Mouse (Mus musculus) heart, embryonic 12.5 days (tissue): ENCODE measurements at regions not wholly inside any gene's neighbourhood (a gene's known extent, or its start where the extent isn't known, plus 50 kb on each side); places are given as distances from the start of the nearest gene placed in this dataset.
"Not testable (repeated sequence)": the region's sequence is repeated elsewhere in the genome, so short reads cannot be mapped to it uniquely, and the experiment has no call there.

Source experiments
- ATAC-seq: fragments of 200-750 bp; cut with Nextera tagmentation; 2 replicates; pipeline ENCODE4 v1.8.0; 2017; ENCODE audit warnings: moderate TSS enrichment, moderate library complexity; ENCODE audit not compliant: insufficient number of reproducible peaks, low FRiP score
- H3K27ac ChIP-seq: fragments of 300-500 bp; sonication (generic); 2 replicates; pipeline ENCODE4 v1.5.1; 2016; ENCODE audit warnings: mild to moderate bottlenecking, moderate library complexity; ENCODE audit not compliant: poor library complexity, severe bottlenecking
- H3K27me3 ChIP-seq: fragments of 300-500 bp; sonication (generic); replicated peaks from 2 replicates; pipeline ENCODE4 v1.6.1; 2016; ENCODE audit warnings: mild to moderate bottlenecking, moderate library complexity
- H3K36me3 ChIP-seq: fragments of 300-500 bp; sonication (generic); 2 replicates; pipeline ENCODE4 v1.6.1; 2016; ENCODE audit warnings: mild to moderate bottlenecking, moderate library complexity
- H3K4me1 ChIP-seq: fragments of 300-500 bp; sonication (generic); replicated peaks from 2 replicates; pipeline ENCODE4 v1.6.1; 2016; ENCODE audit warnings: mild to moderate bottlenecking
- H3K4me2 ChIP-seq: fragments of 300-500 bp; sonication (generic); 2 replicates; pipeline ENCODE4 v1.6.1; 2016; ENCODE audit warnings: mild to moderate bottlenecking, moderate library complexity
- H3K4me3 ChIP-seq: fragments of 300-500 bp; sonication (generic); 2 replicates; pipeline ENCODE4 v1.5.1; 2016; ENCODE audit warnings: mild to moderate bottlenecking
- H3K9ac ChIP-seq: fragments of 300-500 bp; sonication (generic); 2 replicates; pipeline ENCODE4 v1.6.1; 2016; ENCODE audit warnings: mild to moderate bottlenecking, moderate library complexity
- H3K9me3 ChIP-seq: fragments of 300-500 bp; sonication (generic); replicated peaks from 2 replicates; pipeline ENCODE4 v1.6.1; 2016; ENCODE audit warnings: mild to moderate bottlenecking, moderate library complexity
- WGBS: fragments of 180-500 bp; shearing (Covaris S2); methylation state at CpG from one replicate; pipeline ENCODE4 v1.1.7; 2016; 5-methylcytosine and 5-hydroxymethylcytosine counted together

DNA sequence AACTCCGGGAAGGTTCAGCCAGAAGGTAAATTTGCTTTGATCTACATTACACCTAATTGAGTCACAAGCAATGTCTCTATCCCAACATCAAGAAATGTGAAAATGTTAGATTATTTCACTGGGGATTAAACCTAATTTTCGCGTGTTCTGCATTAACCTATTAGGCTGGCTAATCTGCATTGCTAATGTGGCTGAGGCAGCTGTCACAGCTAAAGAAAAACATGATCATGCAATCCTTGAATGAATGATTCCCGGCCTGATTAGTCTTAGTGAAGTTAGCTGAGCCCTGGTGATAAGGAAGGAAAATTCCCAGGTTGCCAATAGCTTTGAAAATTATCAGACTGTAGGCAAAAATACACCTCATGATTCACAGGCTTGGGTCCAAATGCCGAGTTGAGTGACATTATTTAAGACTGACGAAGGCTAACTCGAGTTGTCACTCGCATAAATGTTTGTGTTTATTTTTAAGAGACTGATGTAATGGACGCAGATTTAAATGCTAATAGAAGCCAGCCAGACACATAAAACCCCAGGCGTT is 131.5 kb upstream of the Kiz start:
- no peak for ATAC-seq
- no peak overlapping the region for H3K4me3 ChIP-seq
- 51% methylated on average over 10 of the region's 10 CpGs for WGBS
- no peaks in the 10 kb centered on the region for H3K36me3 ChIP-seq
- H3K9me3 ChIP-seq, result no peaks in the 10 kb centered on the region
- no peaks in the 10 kb centered on the region for H3K27me3 ChIP-seq
- H3K9ac ChIP-seq, result no peak overlapping the region
- H3K4me2 ChIP-seq, result no peak overlapping the region
- no peak overlapping the region for H3K27ac ChIP-seq
- no peaks in the 10 kb centered on the region for H3K4me1 ChIP-seq

DNA sequence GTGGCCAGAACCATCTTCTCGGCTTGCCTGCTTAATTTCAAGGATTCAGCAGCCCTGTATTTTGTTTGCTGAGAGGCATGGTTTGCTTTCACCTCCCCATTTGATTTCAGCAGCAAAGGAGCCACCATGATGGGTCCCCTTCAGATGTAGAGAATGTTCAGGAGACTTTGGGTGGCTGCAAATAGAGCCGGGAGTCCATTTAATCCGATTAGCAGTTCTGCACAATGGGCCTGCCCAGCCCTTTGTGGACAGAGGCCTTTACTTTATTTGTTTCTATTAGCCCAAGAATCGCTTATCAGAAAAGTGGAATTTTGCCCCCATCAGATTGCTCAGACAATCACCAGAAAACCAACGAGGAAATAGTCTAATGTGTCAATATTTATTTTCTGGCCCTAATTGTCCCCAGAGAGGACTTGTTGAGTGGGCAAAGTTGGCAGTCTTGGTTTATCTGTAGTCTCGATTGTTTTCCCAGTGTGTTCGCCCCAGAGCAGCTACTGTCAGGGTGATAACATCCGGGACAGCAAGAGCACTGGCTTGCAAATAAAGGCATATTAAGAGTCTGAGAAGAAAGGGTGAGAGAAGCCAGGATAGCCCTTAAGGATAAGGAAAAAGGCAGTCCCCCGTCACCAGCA is 130.6 kb upstream of the Kiz start:
- Histone ChIP-seq H3K27me3 (no peaks in the 10 kb centered on the region), H3K36me3 (no peaks in the 10 kb centered on the region), H3K9me3 (no peaks in the 10 kb centered on the region), H3K4me2 (no peak overlapping the region), H3K9ac (no peak overlapping the region), H3K27ac (no peak overlapping the region), H3K4me3 (no peak overlapping the region), H3K4me1 (no peaks in the 10 kb centered on the region)
- 24% methylated on average over 9 of the region's 9 CpGs for WGBS
- no peak for ATAC-seq

DNA sequence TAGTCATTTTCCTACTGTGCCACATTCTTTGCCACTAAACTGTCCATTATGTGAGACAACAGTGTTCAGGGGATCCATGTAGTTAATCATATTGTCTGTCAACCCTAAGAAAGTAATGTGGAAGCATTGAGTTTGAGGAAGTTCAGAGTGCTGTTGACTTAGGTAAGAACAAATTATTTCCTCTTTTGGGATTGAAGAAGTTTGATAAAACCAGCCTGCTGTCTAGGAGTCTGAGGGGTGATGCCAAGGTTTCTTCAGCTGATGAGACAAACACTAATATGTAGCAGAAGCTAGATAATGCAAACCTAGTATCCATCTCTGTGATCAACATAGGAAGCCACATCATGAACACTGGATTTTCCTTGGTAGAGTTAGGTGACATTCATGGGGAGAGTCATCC is 127.0 kb upstream of the Kiz start:
- no peak for ATAC-seq
- H3K4me3 ChIP-seq, result no peak overlapping the region
- no peaks in the 10 kb centered on the region for H3K27me3 ChIP-seq
- no peaks in the 10 kb centered on the region for H3K4me1 ChIP-seq
- H3K9ac ChIP-seq, result no peak overlapping the region
- no peak overlapping the region for H3K4me2 ChIP-seq
- no peaks in the 10 kb centered on the region for H3K36me3 ChIP-seq
- H3K9me3 ChIP-seq, result no peaks in the 10 kb centered on the region
- no peak overlapping the region for H3K27ac ChIP-seq

DNA sequence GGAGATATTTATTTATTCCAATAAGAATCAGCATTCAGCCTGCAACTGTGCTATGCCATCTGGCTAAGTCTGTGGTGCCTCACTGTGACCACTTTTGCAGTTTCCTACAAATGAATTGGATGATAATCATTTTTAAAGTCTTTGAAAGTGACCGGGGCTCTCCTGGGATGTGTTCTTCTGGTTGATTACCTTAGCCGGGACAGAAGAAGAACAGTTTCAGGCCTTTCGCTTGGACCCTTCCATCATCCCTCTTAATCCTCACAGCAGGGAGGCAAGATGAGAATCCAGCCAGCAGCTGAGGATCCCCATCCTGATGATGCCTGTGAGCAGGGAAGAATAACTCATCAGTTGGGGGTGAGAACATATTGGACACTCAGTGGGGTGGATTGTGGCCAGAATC is 124.6 kb upstream of the Kiz start:
- H3K4me1 ChIP-seq, result no peaks in the 10 kb centered on the region
- WGBS, result 78% methylated on average over 3 of the region's 3 CpGs
- no peak overlapping the region for H3K27ac ChIP-seq

DNA sequence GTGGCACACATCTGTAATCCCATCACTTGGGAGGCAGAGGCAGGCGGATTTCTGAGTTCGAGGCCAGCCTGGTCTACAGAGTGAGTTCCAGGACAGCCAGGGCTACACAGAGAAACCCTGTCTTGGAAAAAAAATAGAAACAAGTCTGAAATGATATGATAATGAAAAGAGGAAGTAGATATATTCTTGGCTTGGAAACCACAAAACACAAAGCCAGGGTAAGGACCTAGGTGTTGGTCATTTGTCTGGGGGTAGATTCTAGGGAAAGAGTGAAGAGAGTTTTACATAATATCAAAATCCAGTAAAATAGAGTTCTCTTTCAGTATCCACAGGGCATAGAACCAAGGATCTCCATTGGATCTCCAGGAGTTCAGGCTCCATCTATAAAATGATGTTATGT is 122.8 kb upstream of the Kiz start:
- H3K4me1 ChIP-seq, H3K4me3 ChIP-seq, H3K36me3 ChIP-seq, H3K27me3 ChIP-seq, ATAC-seq, H3K9me3 ChIP-seq, H3K9ac ChIP-seq, H3K4me2 ChIP-seq, H3K27ac ChIP-seq: not testable (repeated sequence)
- WGBS, result 85% methylated on average over 2 of the region's 2 CpGs

More for the DNA sequence above, 124.6 kb upstream of the Kiz start:
- Histone ChIP-seq H3K9ac (no peak overlapping the region), H3K4me3 (no peak overlapping the region), H3K27me3 (no peaks in the 10 kb centered on the region), H3K9me3 (no peaks in the 10 kb centered on the region), H3K4me2 (no peak overlapping the region), H3K36me3 (no peaks in the 10 kb centered on the region)
- no peak for ATAC-seq

DNA sequence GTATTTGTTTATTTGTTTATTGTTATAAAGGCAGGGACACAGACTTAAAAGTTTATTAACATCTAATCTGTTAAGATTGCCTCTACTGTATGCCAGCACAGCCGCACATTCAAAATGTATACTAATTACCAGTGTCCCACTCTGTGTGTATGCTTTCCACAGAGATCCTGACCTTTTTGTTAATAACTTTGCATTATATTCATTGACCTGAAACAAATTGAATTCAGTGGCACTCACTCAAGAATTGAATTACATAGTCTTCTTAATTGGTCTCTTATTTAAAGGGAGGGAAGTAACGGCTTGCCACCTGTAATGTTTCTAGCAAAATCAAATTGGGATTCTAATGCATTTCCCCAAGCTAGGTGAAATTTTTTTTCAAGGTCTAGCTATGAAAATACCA is 111.3 kb upstream of the Kiz start:
- Histone ChIP-seq H3K9ac (no peak overlapping the region), H3K4me1 (peaks cover 7% of the 10 kb centered on the region), H3K4me2 (no peak overlapping the region), H3K27ac (no peak overlapping the region), H3K27me3 (no peaks in the 10 kb centered on the region), H3K9me3 (no peaks in the 10 kb centered on the region), H3K36me3 (no peaks in the 10 kb centered on the region), H3K4me3 (no peak overlapping the region)
- ATAC-seq, result no peak
- WGBS, result 93% methylated on average over 2 of the region's 2 CpGs

DNA sequence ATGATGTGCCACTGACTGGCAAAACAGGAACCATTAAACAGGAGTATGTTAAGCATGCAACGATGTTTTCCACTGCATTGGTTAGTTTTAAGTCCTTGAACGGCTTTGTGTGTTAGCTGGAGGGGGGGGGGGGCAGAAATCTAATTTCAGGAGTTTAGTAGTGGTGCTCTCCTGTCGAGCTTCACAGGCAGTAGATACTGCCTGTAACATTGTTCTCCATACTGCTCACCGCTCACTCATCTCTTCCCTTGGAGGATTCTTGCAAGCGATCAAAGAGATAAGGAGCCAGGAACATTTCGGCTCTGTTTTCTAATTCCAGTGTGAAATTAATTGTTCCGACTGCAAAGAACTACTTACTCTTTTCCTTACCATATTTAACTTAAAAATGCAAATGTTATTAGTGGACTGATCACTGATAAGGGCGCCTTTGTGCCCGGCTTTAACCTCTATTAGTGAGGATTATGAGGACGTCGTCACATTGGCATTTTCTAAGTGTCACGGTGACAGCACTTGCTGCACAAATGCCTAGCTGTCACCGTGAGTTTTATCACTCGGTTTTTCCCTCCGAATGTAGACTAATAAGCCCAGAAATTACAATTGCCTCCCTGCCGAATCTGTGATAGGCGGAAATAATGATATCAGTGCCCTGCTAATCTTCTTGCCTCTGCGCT is 110.5 kb upstream of the Kiz start:
- H3K4me3 ChIP-seq, result peak overlapping the region; percentile 25
- no peak overlapping the region for H3K9ac ChIP-seq
- no peaks in the 10 kb centered on the region for H3K27me3 ChIP-seq
- WGBS, result 45% methylated on average over 18 of the region's 18 CpGs
- no peak for ATAC-seq
- H3K36me3 ChIP-seq, result no peaks in the 10 kb centered on the region
- peak overlapping the region; percentile 59 for H3K4me2 ChIP-seq
- no peak overlapping the region for H3K27ac ChIP-seq
- no peaks in the 10 kb centered on the region for H3K9me3 ChIP-seq
- peaks cover 7% of the 10 kb centered on the region for H3K4me1 ChIP-seq

DNA sequence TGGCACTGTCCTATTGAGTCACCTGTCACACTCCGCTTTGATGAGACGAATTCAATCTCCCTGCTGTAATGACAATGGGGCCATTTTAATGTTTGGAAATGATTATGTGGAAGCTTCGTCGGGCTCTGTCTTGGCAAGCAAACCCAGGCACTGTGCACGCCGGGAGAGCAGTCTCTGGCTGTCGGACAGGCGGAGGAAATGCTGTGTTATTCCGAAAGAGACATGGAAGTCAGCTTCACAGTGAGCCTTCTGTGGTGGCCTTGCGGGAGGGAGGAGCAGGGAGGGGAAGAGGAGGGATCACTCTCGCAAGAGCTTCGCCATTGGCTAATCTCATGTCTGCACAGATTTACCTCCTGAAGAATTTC is 110.0 kb upstream of the Kiz start:
- Histone ChIP-seq H3K9ac (no peak overlapping the region), H3K27ac (no peak overlapping the region)
- ATAC-seq, result peak; percentile 25; the same call in 1 of the 2 replicates

DNA sequence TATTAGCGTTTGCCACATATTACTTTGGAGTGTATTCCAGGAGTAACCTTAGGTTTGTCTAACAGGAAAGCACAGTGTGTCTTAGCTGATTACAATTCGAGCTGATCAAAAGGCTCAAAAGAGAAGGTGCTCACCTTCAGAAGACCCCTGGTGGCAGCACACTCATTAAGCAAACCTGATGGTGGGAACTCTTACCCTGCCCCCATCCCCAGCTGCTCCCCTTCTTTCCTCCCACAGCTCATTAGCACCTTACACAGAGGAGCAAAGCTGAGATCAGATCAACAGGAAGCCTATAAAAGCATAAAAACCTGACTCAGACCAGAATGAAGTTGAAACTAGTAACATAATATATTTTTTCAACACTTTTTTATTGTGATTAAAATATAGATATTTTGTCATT is 101.7 kb upstream of the Kiz start:
- Histone ChIP-seq H3K27ac (no peak overlapping the region), H3K9me3 (no peaks in the 10 kb centered on the region), H3K4me2 (no peak overlapping the region), H3K4me1 (no peaks in the 10 kb centered on the region), H3K36me3 (no peaks in the 10 kb centered on the region), H3K4me3 (no peak overlapping the region), H3K27me3 (no peaks in the 10 kb centered on the region; the same call in 1 of the 2 replicates), H3K9ac (no peak overlapping the region)
- ATAC-seq, result no peak
- WGBS, result 19% methylated on average over 2 of the region's 2 CpGs

More for the DNA sequence above, 110.0 kb upstream of the Kiz start:
- H3K36me3 ChIP-seq, result no peaks in the 10 kb centered on the region
- H3K27me3 ChIP-seq, result no peaks in the 10 kb centered on the region
- peaks cover 7% of the 10 kb centered on the region for H3K4me1 ChIP-seq
- WGBS, result 49% methylated on average over 12 of the region's 12 CpGs
- no peaks in the 10 kb centered on the region for H3K9me3 ChIP-seq
- H3K4me3 ChIP-seq, result peak overlapping the region; percentile 25
- H3K4me2 ChIP-seq, result peak overlapping the region; percentile 59

DNA sequence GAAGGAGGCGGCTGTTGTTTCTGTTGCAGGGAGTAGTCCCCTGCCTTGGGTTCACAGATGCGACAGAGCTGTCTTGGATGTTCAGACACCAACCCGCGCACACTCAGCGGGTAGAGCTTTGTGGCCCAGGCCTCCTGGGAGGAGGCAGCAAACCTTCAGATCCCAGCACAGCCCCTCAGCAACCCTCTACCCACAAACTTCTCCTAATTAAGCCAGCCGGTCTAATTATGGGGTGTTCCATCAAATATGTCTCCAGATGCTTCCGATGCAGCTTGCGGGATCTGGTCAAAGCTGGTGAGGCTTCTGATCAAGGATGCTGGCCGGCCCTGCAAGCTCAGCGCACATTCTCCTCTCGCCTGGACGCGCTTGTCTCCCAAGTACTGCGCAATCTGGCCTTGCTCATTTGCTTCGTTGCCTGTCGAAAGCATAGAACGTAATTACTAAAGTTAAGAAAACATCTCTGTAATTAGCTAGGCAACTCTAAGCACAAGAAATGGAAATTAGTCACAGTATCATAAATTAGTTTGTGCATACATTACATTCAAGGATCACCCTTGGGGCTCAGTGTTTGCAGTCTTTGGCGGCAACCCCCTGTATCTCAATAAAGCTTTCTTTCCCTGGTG is 92.0 kb upstream of the Kiz start:
- H3K4me2 ChIP-seq, result no peak overlapping the region
- no peaks in the 10 kb centered on the region for H3K9me3 ChIP-seq

DNA sequence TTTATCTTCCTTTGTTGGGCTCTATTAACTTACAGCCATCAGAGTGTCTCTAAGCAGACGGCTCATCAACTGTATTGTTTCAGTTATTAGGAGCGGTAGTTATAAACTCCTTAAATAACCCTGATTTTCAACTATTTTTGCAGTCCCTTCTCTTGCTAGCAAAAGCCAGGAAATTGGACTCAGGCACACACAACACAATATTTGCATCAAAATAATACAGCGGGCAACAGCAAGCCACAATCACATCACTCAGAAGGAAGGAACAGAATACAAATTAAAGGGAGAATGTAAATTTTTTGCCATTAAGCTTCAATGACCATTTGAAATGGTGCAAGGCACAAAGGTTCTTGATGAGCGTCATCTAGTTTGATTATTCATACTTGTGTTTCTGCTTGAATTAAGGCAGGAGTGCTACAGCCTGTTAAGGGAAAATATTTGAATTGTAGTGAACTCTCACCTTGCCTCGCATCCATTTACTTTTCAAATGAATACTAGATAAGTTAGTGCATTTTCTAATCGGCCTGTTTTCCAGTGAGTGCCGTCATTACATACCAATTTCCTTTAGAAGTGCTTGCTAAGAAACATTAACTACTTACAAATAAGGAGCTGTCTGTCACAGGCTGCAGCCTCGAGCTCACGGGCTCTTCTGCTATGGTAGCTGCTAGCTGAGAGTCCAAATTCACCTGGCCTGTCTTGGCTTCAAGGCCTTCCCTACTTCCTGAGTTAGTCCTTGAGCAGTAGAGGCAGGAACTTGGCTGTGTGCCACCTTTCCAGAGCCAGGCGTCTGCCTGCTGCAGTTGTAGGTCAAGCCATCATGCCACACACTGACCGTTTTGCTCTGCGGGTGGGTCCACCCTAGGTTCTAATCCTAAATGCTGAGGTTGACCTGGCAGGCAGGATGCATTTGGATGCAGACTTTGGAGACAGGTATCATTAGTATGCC is 91.1 kb upstream of the Kiz start:
- Histone ChIP-seq H3K9ac (no peak overlapping the region), H3K9me3 (no peaks in the 10 kb centered on the region), H3K36me3 (no peaks in the 10 kb centered on the region), H3K4me3 (no peak overlapping the region), H3K4me1 (no peaks in the 10 kb centered on the region), H3K4me2 (no peak overlapping the region), H3K27me3 (no peaks in the 10 kb centered on the region), H3K27ac (no peak overlapping the region)
- ATAC-seq, result no peak
- WGBS, result 69% methylated on average over 12 of the region's 12 CpGs

More for the DNA sequence above, 92.0 kb upstream of the Kiz start:
- H3K27ac ChIP-seq, result no peak overlapping the region
- no peaks in the 10 kb centered on the region for H3K27me3 ChIP-seq
- ATAC-seq, result no peak
- H3K4me3 ChIP-seq, result no peak overlapping the region
- WGBS, result 61% methylated on average over 18 of the region's 18 CpGs
- H3K4me1 ChIP-seq, result no peaks in the 10 kb centered on the region
- no peaks in the 10 kb centered on the region for H3K36me3 ChIP-seq
- H3K9ac ChIP-seq, result no peak overlapping the region
